Mouse (Mus musculus): Measurements from ENCODE around the gene Slc25a43.
"Not testable (repeated sequence)": the region's sequence is repeated elsewhere in the genome, so short reads cannot be mapped to it uniquely, and the experiment has no call there.

Slc25a43 gene

GRCm38 (mm10) chrX:36789360-36789759, 45.9 kb downstream of the Slc25a43 start:
- no peak for DNase-seq (ENCODE audit: low spot score in 2 of 2)

GRCm38 (mm10) chrX:36794571-36794970, 51.1 kb downstream of the Slc25a43 start:
- DNase-seq (ENCODE audit: low spot score in 2 of 2), result no peak

GRCm38 (mm10) chrX:36795424-36796162, 52.1 kb downstream of the Slc25a43 start, which contains the start of gene Slc25a5:
TSS of gene Slc25a5 (plus strand) at chrX:36795651.
- DNase-seq (ENCODE audit: low spot score in 2 of 2), result peak; percentile 75 to 88

GRCm38 (mm10) chrX:36796163-36796581, 52.7 kb downstream of the Slc25a43 start:
- peak; percentile 73 to 87 for DNase-seq (ENCODE audit: low spot score in 2 of 2)

- not testable (repeated sequence) for DNase-seq (ENCODE audit: low spot score in 2 of 2)
These were observed 53.3 kb downstream of the Slc25a43 start for GRCm38 (mm10) chrX:36796734-36797133.

GRCm38 (mm10) chrX:36799131-36799879, 55.8 kb downstream of the Slc25a43 start:
- no peak for DNase-seq (ENCODE audit: low spot score in 2 of 2)

GRCm38 (mm10) chrX:36803189-36803588, 59.7 kb downstream of the Slc25a43 start:
- DNase-seq (ENCODE audit: low spot score in 2 of 2), result no peak

GRCm38 (mm10) chrX:36804196-36804595, 60.7 kb downstream of the Slc25a43 start:
- DNase-seq (ENCODE audit: low spot score in 2 of 2), result no peak

GRCm38 (mm10) chrX:36805466-36806235, 62.2 kb downstream of the Slc25a43 start:
- DNase-seq (ENCODE audit: low spot score in 2 of 2), result no peak

GRCm38 (mm10) chrX:36807360-36808317, 64.2 kb downstream of the Slc25a43 start:
- peak; percentile 78 to 88 for DNase-seq (ENCODE audit: low spot score in 2 of 2)

- DNase-seq (ENCODE audit: low spot score in 2 of 2), result no peak
These were observed 64.8 kb downstream of the Slc25a43 start for GRCm38 (mm10) chrX:36808318-36808683.

- peak in 1 of 2 experiments; percentile 41 for DNase-seq (ENCODE audit: low spot score in 2 of 2)
These were observed 67.9 kb downstream of the Slc25a43 start for GRCm38 (mm10) chrX:36811377-36811776.

- DNase-seq (ENCODE audit: low spot score in 2 of 2), result no peak
These were observed 70.8 kb downstream of the Slc25a43 start for GRCm38 (mm10) chrX:36814161-36814836.

GRCm38 (mm10) chrX:36815022-36815421, 71.6 kb downstream of the Slc25a43 start:
- DNase-seq (ENCODE audit: low spot score in 2 of 2), result no peak

GRCm38 (mm10) chrX:36815439-36815838, 72.0 kb downstream of the Slc25a43 start:
- no peak for DNase-seq (ENCODE audit: low spot score in 2 of 2)

GRCm38 (mm10) chrX:36816368-36816899, 73.0 kb downstream of the Slc25a43 start:
- no peak for DNase-seq (ENCODE audit: low spot score in 2 of 2)

GRCm38 (mm10) chrX:36816953-36817441, 73.5 kb downstream of the Slc25a43 start:
- no peak for DNase-seq (ENCODE audit: low spot score in 2 of 2)

GRCm38 (mm10) chrX:36819575-36819974, 76.1 kb downstream of the Slc25a43 start:
- DNase-seq (ENCODE audit: low spot score in 2 of 2), result no peak

GRCm38 (mm10) chrX:36820201-36820600, 76.7 kb downstream of the Slc25a43 start:
- DNase-seq (ENCODE audit: low spot score in 2 of 2), result peak in 1 of 2 experiments; percentile 58

All from spleen, postnatal 10 days (tissue).